35 mouse cellular contexts compared by ENCODE assay signal in the genomic region with DNA sequence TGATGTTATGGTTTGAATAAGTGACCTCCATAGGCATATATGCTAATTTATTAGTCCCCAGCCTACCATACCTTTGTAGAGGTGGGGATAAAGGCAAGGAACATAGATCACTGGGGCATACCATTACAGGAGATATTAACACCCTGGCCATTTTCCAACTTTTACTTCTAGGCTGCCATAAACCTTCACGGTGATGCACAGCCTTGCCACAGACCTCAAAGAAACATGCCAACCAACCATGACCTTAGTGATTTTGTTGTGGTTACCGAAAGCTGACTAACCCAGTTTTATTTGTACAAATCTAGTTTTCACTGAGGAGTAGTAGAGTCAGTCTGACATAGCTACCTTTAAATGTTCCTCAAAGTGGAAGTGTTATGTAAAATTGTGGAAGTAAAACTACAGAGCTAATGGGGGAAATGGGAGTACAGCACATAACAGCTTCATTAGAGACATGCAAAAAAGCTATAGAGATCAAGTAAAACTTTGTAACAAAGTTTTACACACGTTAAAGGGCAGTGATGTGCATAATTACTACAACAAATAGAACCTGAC.
DNase-seq lines count a peak whose midpoint lies in the region; ATAC-seq and TF ChIP-seq lines count a peak whose summit lies in the region.
"Had no signal": no experiment of that assay in that cellular context is flagged by ENCODE, and none has a peak within 500 bp of the region (broad histone marks: within the 10 kb centered on the region; RNA-seq: fewer than 3 reads in every experiment).

No protein-coding gene starts in this region.

- no peak overlapping the region for H3K4me3 ChIP-seq in kidney, postnatal 0 days (replicated peaks; ENCODE audit: low read depth, low read length)
- no peak overlapping the region for H3K4me3 ChIP-seq in kidney, embryonic 14.5 days (ENCODE audit: low read length)
- H3K4me3 ChIP-seq: erythroblast, embryonic 14.5 days; forebrain, embryonic 12.5 days; heart, embryonic 10.5 days; heart, embryonic 15.5 days; hindbrain, embryonic 12.5 days; intestine, embryonic 15.5 days; layer of hippocampus, adult 2 months; left cerebral cortex, adult 2 months; limb, embryonic 13.5 days; liver, embryonic 12.5 days; neural tube, embryonic 12.5 days had no signal

- no peaks in the 10 kb centered on the region for H3K4me1 ChIP-seq in kidney, postnatal 0 days (replicated peaks; ENCODE audit: insufficient read depth, low read length)
- no peaks in the 10 kb centered on the region for H3K4me1 ChIP-seq in kidney, embryonic 14.5 days (ENCODE audit: control insufficient read depth, insufficient read depth, low read length)
- H3K4me1 ChIP-seq: forebrain, embryonic 12.5 days; heart, embryonic 10.5 days; heart, embryonic 15.5 days; hindbrain, embryonic 12.5 days; intestine, embryonic 15.5 days; limb, embryonic 13.5 days; neural tube, embryonic 12.5 days had no signal

- no peak overlapping the region for H3K27ac ChIP-seq in kidney, postnatal 0 days
- no peak overlapping the region for H3K27ac ChIP-seq in kidney, embryonic 14.5 days (ENCODE audit: low read depth, low read length)
- H3K27ac ChIP-seq: forebrain, embryonic 12.5 days; heart, embryonic 10.5 days; heart, embryonic 15.5 days; hindbrain, embryonic 12.5 days; hindbrain, postnatal 0 days; intestine, embryonic 15.5 days; layer of hippocampus, adult 2 months; left cerebral cortex, adult 2 months; limb, embryonic 13.5 days; liver, embryonic 12.5 days; neural tube, embryonic 12.5 days; stomach, postnatal 0 days had no signal

- POLR2A ChIA-PET in Patski (lab: Charles Lee) = no interaction called here

- no peaks in the 10 kb centered on the region for H3K36me3 ChIP-seq in kidney, postnatal 0 days (ENCODE audit: insufficient read depth, low read length)
- H3K36me3 ChIP-seq in kidney, embryonic 14.5 days (ENCODE audit: control insufficient read depth, insufficient read depth, low read length) = no peaks in the 10 kb centered on the region
- H3K36me3 ChIP-seq: forebrain, embryonic 12.5 days; heart, embryonic 10.5 days; heart, embryonic 15.5 days; hindbrain, embryonic 12.5 days; intestine, embryonic 15.5 days; limb, embryonic 13.5 days; liver, embryonic 12.5 days; neural tube, embryonic 12.5 days had no signal

- no peak for TF ChIP-seq CTCF in kidney, postnatal 0 days (IDR thresholded peaks at IDR 0.05; ENCODE audit: low read depth)
- no peak for TF ChIP-seq CTCF in Patski (IDR thresholded peaks at IDR 0.05)

- WGBS in kidney, postnatal 0 days = 54% methylated on average over 3 of the region's 3 CpGs
- 59% methylated on average over 3 of the region's 3 CpGs for WGBS in kidney, embryonic 14.5 days

- H3K9me3 ChIP-seq in kidney, postnatal 0 days (replicated peaks; ENCODE audit: low read length) = no peaks in the 10 kb centered on the region
- no peaks in the 10 kb centered on the region for H3K9me3 ChIP-seq in kidney, embryonic 14.5 days (ENCODE audit: control insufficient read depth, low read length)
- H3K9me3 ChIP-seq: forebrain, embryonic 12.5 days; heart, embryonic 10.5 days; heart, embryonic 15.5 days; hindbrain, embryonic 12.5 days; intestine, embryonic 15.5 days; limb, embryonic 13.5 days; liver, embryonic 12.5 days; neural tube, embryonic 12.5 days had no signal

- in situ Hi-C loops in Patski (cut with MboI; ENCODE audit: low pct_unique_long_range_greater_than_20kb) = loop anchor here (5.0 kb wide), 1 partner anchor 82 kb away; no protein-coding TSS in a partner anchor

- ATAC-seq in kidney, postnatal 0 days (replicated peaks; ENCODE audit: low FRiP score, low read depth) = no peak; the same call in 1 of the 2 replicates
- no peak for ATAC-seq in kidney, embryonic 14.5 days (ENCODE audit: low FRiP score, low TSS enrichment)
- ATAC-seq in Patski = peak; percentile 65
- ATAC-seq in megakaryocyte progenitor cell, adult 5-6 weeks (replicated peaks; ENCODE audit: poor library complexity) = peak; percentile 79
- no peak for ATAC-seq in erythroid progenitor cell, adult 5-6 weeks (replicated peaks; ENCODE audit: low FRiP score, poor library complexity, severe bottlenecking)
- ATAC-seq: forebrain, postnatal 0 days; hindbrain, postnatal 0 days; intestine, embryonic 15.5 days; liver, embryonic 12.5 days; lung, postnatal 0 days; midbrain, embryonic 16.5 days had no signal

- CTCF ChIA-PET in Patski (lab: Charles Lee) = interaction anchor here (1.1 kb wide), 1 partner anchor 47 kb away, joined by 3 read pairs; no protein-coding TSS in a partner anchor

- H3K27me3 ChIP-seq in kidney, postnatal 0 days (ENCODE audit: insufficient read depth, low read length) = no peaks in the 10 kb centered on the region
- no peaks in the 10 kb centered on the region for H3K27me3 ChIP-seq in kidney, embryonic 14.5 days (ENCODE audit: control insufficient read depth, insufficient read depth, low read length)
- H3K27me3 ChIP-seq in Patski = no peaks in the 10 kb centered on the region
- H3K27me3 ChIP-seq: forebrain, embryonic 12.5 days; heart, embryonic 15.5 days; hindbrain, embryonic 12.5 days; intestine, embryonic 15.5 days; limb, embryonic 13.5 days; liver, embryonic 12.5 days; neural tube, embryonic 12.5 days had no signal

- no peak overlapping the region for H3K4me2 ChIP-seq in kidney, postnatal 0 days (ENCODE audit: low read length)
- no peak overlapping the region for H3K4me2 ChIP-seq in kidney, embryonic 14.5 days (replicated peaks; ENCODE audit: low read depth, low read length)
- H3K4me2 ChIP-seq: forebrain, embryonic 12.5 days; heart, embryonic 15.5 days; hindbrain, embryonic 12.5 days; intestine, embryonic 15.5 days; limb, embryonic 13.5 days; liver, embryonic 12.5 days; neural tube, embryonic 12.5 days had no signal

- H3K9ac ChIP-seq in kidney, postnatal 0 days (ENCODE audit: low read depth, low read length) = no peak overlapping the region
- no peak overlapping the region for H3K9ac ChIP-seq in kidney, embryonic 14.5 days (ENCODE audit: low read depth, low read length)
- H3K9ac ChIP-seq: forebrain, embryonic 12.5 days; forebrain, postnatal 0 days; heart, embryonic 15.5 days; hindbrain, embryonic 12.5 days; intestine, embryonic 15.5 days; limb, embryonic 13.5 days; liver, embryonic 12.5 days; neural tube, embryonic 12.5 days had no signal

- peak; percentile 10 for DNase-seq in kidney, postnatal 0 days (ENCODE audit: low spot score)
- DNase-seq in 3T3-L1 (ENCODE audit: low read depth, low spot score) (peak; percentile 9), Patski (ENCODE audit: low read depth, low spot score) (peak; percentile 80)
- DNase-seq in layer of hippocampus, adult 11-12 months (ENCODE audit: low spot score) = no peak
- DNase-seq: B cell, adult 2 months; cerebellum, adult 18-20 months; cerebellum, postnatal 10 days; forebrain, postnatal 0 days; gastrocnemius, postnatal 10 days; kidney, adult 2 months; kidney, postnatal 25 days; lung, adult 18-20 months; lung, postnatal 4 days; retina, postnatal 1 day; right cerebral cortex, postnatal 14 days; thymus, adult 18-20 months; thymus, postnatal 4 days had no signal

Comparison
In these comparisons a context has a peak if more than half of its experiments do, and no peak if none do; other contexts are left out.
1. ATAC-seq: peak in Patski (single experiment) and megakaryocyte progenitor cell, adult 5-6 weeks (single experiment); none in kidney, postnatal 0 days (single experiment), kidney, embryonic 14.5 days (single experiment) and erythroid progenitor cell, adult 5-6 weeks (single experiment).